Mouse (Mus musculus) bone marrow macrophage, adult 2 months (primary cell): ENCODE measurements around the gene BC004004.

Source experiments
- CTCF ChIP-seq: IDR thresholded peaks from 2 replicates; pipeline ENCODE4 v1.5.1; 2012; ENCODE audit warnings: low read depth, mild to moderate bottlenecking, low read length, moderate library complexity
- POLR2A ChIP-seq: IDR thresholded peaks from 2 replicates; pipeline ENCODE4 v1.6.1; 2012; ENCODE audit warnings: mild to moderate bottlenecking, low read depth, low read length, borderline replicate concordance

DNA sequence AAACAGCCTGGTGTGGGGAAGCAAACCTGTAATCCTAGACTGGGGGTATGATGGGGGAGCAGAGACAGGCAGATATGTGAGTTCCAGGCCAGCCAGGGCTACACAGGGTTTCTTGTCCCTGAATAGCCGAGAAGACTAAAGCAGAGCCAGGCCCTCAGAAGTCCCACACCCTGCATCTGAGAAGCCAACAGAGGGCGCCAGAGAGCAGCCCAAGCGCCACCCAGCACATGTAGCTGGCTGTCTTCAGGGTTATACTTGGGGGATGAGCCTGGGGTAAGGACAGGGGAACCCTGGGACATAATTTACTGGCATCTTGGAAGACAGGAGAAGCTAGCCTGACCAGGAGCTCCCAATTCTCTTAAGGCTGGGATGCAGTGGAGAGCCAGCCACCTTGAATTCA, 9.1 kb upstream of the BC004004 start:
- TF ChIP-seq POLR2A: no peak
- TF ChIP-seq CTCF: peak; percentile 86
